Mouse (Mus musculus): ENCODE results near the gene Krt86. TPM values are rescaled to one million over a fixed set of nuclear protein-coding genes. Genes with fewer than 3 reads are reported as not detected.
"Not testable (repeated sequence)": the region's sequence is repeated elsewhere in the genome, so short reads cannot be mapped to it uniquely, and the experiment has no call there.

Gene Krt86
- total and polyA plus RNA-seq, 3 experiments, result not detected

DNA sequence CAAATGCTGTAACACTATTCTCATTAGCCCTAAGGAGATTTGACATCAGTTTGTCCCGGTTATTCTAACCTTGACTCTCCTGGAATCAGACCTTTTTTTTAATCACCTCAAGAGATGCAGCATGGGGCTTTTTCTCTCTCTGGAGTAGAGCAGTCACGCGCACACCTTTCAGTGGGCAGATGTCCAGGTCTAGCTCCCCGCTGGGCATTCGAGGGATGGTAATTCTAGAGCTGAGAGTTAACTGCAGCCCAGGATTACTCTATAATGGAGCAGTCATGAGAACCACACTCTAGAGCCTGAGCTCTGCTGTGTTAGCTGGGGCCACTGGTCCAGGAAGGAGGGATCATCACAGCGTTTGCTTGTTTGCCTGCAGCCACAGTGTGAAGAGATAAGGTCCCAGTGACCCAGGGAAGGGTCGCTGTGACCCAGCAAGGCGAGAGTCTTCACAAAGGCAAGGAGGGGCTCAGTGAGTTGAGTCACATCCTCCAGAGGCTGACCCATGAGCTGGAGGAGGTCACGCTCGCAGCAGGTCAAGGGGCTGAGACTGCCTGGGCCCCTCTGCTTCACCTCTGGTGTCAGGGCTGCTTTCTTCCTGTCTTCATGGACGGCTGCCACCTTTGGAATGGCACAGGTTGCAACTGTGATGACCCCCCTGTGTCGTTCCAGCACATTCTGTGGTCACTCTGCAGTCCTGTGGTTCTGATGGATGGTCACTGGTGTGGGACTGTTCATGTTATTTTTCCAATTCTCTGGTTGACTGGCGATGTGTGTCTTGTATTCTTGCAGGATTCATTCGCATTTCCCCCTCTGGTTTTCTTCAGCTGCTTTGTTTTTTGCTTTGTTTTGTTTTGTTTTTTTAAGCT lies 33.8 kb downstream of the Krt86 start:
- no peak for DNase-seq (ENCODE audit: extremely low read depth)
- no peaks in the 10 kb centered on the region for H3K36me3 ChIP-seq (replicated peaks in 1 of 2; ENCODE audit: control insufficient read depth in 1 of 2, insufficient read depth in 1 of 2, low read length in 1 of 2)
- H3K4me3 ChIP-seq (replicated peaks in 1 of 3; ENCODE audit: low read depth in 2 of 3, low read length in 2 of 3, poor library complexity in 1 of 3), result no peak overlapping the region
- no peak overlapping the region for H3K27ac ChIP-seq (ENCODE audit: insufficient read depth, low read depth)
- H3K4me1 ChIP-seq (ENCODE audit: control insufficient read depth in 1 of 2, insufficient read depth in 2 of 2), result no peaks in the 10 kb centered on the region
- H3K27me3 ChIP-seq (replicated peaks), result peaks cover 88% of the 10 kb centered on the region
- TF ChIP-seq RCOR1 (conservative IDR thresholded peaks at IDR 0.05; ENCODE audit: low read depth, low read length), result no peak
- no peak for TF ChIP-seq EP300 (IDR thresholded peaks at IDR 0.05; ENCODE audit: low read length)
- no peak for TF ChIP-seq MAZ (IDR thresholded peaks at IDR 0.05; ENCODE audit: low read depth, low read length)
- no peak for TF ChIP-seq CHD1 (IDR thresholded peaks at IDR 0.05; ENCODE audit: low read depth, low read length)
- no peak for TF ChIP-seq TCF12 (IDR thresholded peaks at IDR 0.05; ENCODE audit: low read depth, low read length)
- TF ChIP-seq JUN (IDR thresholded peaks at IDR 0.05; ENCODE audit: insufficient read depth, low read depth, low read length), result no peak
- no peak for TF ChIP-seq KAT2A (IDR thresholded peaks at IDR 0.05; ENCODE audit: insufficient replicate concordance, low read length)
- no peak for TF ChIP-seq JUND (conservative IDR thresholded peaks at IDR 0.05; ENCODE audit: low read depth, low read length)
- TF ChIP-seq USF1 (IDR thresholded peaks at IDR 0.05; ENCODE audit: low read depth, low read length), result no peak
- no peak for TF ChIP-seq MXI1 (IDR thresholded peaks at IDR 0.05; ENCODE audit: low read depth, low read length)
- TF ChIP-seq RAD21 (IDR thresholded peaks at IDR 0.05; ENCODE audit: low read depth, low read length), result no peak
- no peak for TF ChIP-seq GABPA (IDR thresholded peaks at IDR 0.05; ENCODE audit: insufficient replicate concordance, low read depth, low read length)
- no peak for TF ChIP-seq ZC3H11A (IDR thresholded peaks at IDR 0.05; ENCODE audit: low read depth, low read length)
- TF ChIP-seq NELFE (IDR thresholded peaks at IDR 0.05; ENCODE audit: low read depth, low read length), result no peak
- TF ChIP-seq ZMIZ1 (IDR thresholded peaks at IDR 0.05; ENCODE audit: low read depth, low read length), result no peak
- no peaks in the 10 kb centered on the region for H3K79me2 ChIP-seq (replicated peaks; ENCODE audit: control insufficient read depth, extremely low read depth, insufficient read depth, poor library complexity, severe bottlenecking)
- in situ Hi-C loops (cut with MboI; ENCODE audit: low pct_ligation_motif_present, low pct_unique_long_range_greater_than_20kb, low sequenced_read_pairs) (no loop called here), dilution Hi-C loops (cut with MboI; ENCODE audit: extremely low pct_ligation_motif_present, extremely low pct_unique_long_range_greater_than_20kb, low sequenced_read_pairs) (no loop called here)
- H3K4me2 ChIP-seq (ENCODE audit: insufficient read depth, low read depth, poor library complexity, severe bottlenecking), result no peak overlapping the region
- H3K9ac ChIP-seq (ENCODE audit: insufficient read depth, low read depth), result no peak overlapping the region
- H3K9me3 ChIP-seq (replicated peaks; ENCODE audit: low read length), result no peaks in the 10 kb centered on the region

GRCm38 (mm10) chr15:101508247-101508646 lies 35.0 kb downstream of the Krt86 start:
- Histone ChIP-seq H3K79me2 (replicated peaks; ENCODE audit: control insufficient read depth, extremely low read depth, insufficient read depth, poor library complexity, severe bottlenecking) (no peaks in the 10 kb centered on the region), H3K9me3 (replicated peaks; ENCODE audit: low read length) (peaks cover 3% of the 10 kb centered on the region), H3K36me3 (replicated peaks in 1 of 2; ENCODE audit: control insufficient read depth in 1 of 2, insufficient read depth in 1 of 2, low read length in 1 of 2) (no peaks in the 10 kb centered on the region), H3K27ac (ENCODE audit: insufficient read depth, low read depth) (no peak overlapping the region), H3K4me1 (ENCODE audit: control insufficient read depth in 1 of 2, insufficient read depth in 2 of 2) (no peaks in the 10 kb centered on the region), H3K9ac (ENCODE audit: insufficient read depth, low read depth) (no peak overlapping the region), H3K4me3 (replicated peaks in 1 of 3; ENCODE audit: low read depth in 2 of 3, low read length in 2 of 3, poor library complexity in 1 of 3) (no peak overlapping the region), H3K4me2 (ENCODE audit: insufficient read depth, low read depth, poor library complexity, severe bottlenecking) (no peak overlapping the region), H3K27me3 (replicated peaks) (peaks cover 88% of the 10 kb centered on the region)
- in situ Hi-C loops (cut with MboI; ENCODE audit: low pct_ligation_motif_present, low pct_unique_long_range_greater_than_20kb, low sequenced_read_pairs) (no loop called here), dilution Hi-C loops (cut with MboI; ENCODE audit: extremely low pct_ligation_motif_present, extremely low pct_unique_long_range_greater_than_20kb, low sequenced_read_pairs) (no loop called here)
- DNase-seq (ENCODE audit: extremely low read depth), result no peak
- TF ChIP-seq CTCF (conservative IDR thresholded peaks at IDR 0.05 in 1 of 2, IDR thresholded peaks at IDR 0.05 in 1 of 2; ENCODE audit: low read depth in 2 of 2, low read length in 2 of 2) (no peak), TBP (conservative IDR thresholded peaks at IDR 0.05; ENCODE audit: low read depth, low read length) (no peak), USF2 (conservative IDR thresholded peaks at IDR 0.05; ENCODE audit: low read depth, low read length) (no peak), RAD21 (IDR thresholded peaks at IDR 0.05; ENCODE audit: low read depth, low read length) (no peak), USF1 (IDR thresholded peaks at IDR 0.05; ENCODE audit: low read depth, low read length) (no peak)

- H3K9me3 ChIP-seq (replicated peaks; ENCODE audit: low read length); H3K4me2 ChIP-seq (ENCODE audit: insufficient read depth, low read depth, poor library complexity, severe bottlenecking); H3K79me2 ChIP-seq (replicated peaks; ENCODE audit: control insufficient read depth, extremely low read depth, insufficient read depth, poor library complexity, severe bottlenecking); in situ Hi-C loops (cut with MboI; ENCODE audit: low pct_ligation_motif_present, low pct_unique_long_range_greater_than_20kb, low sequenced_read_pairs); DNase-seq (ENCODE audit: extremely low read depth); H3K9ac ChIP-seq (ENCODE audit: insufficient read depth, low read depth); H3K27ac ChIP-seq (ENCODE audit: insufficient read depth, low read depth); dilution Hi-C loops (cut with MboI; ENCODE audit: extremely low pct_ligation_motif_present, extremely low pct_unique_long_range_greater_than_20kb, low sequenced_read_pairs); H3K4me3 ChIP-seq (replicated peaks in 1 of 3; ENCODE audit: low read depth in 2 of 3, low read length in 2 of 3, poor library complexity in 1 of 3); H3K36me3 ChIP-seq (replicated peaks in 1 of 2; ENCODE audit: control insufficient read depth in 1 of 2, insufficient read depth in 1 of 2, low read length in 1 of 2); H3K4me1 ChIP-seq (ENCODE audit: control insufficient read depth in 1 of 2, insufficient read depth in 2 of 2): not testable (repeated sequence)
- H3K27me3 ChIP-seq (replicated peaks), result peaks cover 76% of the 10 kb centered on the region
Observed at GRCm38 (mm10) chr15:101517161-101517560, 43.9 kb downstream of the Krt86 start, which contains the start of gene Gm49425. TSS of gene Gm49425 (minus strand) at chr15:101517261.

Data from CH12.LX (cell line).